Mouse (Mus musculus) cerebellum, postnatal 4 days (tissue): ENCODE data around the gene Tubb5.
"Not testable (repeated sequence)": the region's sequence is repeated elsewhere in the genome, so short reads cannot be mapped to it uniquely, and the experiment has no call there.

Experiments used
- DNase-seq, 2 experiments: peaks; one replicate each; pipeline ENCODE4 v3.0.0; 2022; ENCODE audit warnings: low spot score in 2 of 2, mixed read lengths in 1 of 2

Tubb5 gene

DNA sequence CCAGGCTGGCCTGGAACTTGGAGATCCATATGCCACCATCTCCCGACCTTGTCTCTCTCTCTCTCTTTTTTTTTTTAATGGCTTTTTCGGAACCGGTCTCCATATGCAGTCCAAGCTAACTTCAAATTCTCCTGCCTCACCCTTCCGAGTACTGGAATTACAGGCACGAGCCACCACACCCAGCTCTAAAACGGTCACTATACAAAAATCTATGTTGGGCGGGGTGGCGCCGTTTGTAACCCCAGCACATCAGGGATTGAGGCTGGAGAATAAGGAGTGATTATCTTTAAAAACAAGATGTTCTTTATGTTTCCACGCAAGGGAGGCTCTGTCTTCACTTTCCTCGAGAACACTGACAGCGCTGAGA lies 22.7 kb upstream of the Tubb5 start:
- no peak for DNase-seq

DNA sequence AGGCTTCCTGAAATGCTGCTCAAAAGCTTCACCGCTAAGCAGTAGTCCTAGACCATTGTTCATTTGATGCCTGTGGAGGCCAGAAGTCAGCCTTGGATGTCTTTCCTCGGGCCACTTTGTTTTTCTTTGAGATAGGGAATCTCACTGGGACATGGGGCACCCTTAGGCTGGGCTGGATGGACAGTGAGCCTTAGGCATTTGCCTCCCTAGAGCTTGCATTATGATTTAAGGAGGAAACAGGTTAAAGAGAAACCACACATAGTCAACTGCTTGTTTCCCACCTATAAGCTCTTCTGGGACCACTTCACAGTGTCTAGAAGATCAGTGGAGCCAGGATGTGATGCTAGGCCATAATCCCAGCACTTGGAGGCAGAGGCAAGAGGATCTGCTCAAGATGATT lies 21.7 kb upstream of the Tubb5 start:
- no peak for DNase-seq

- no peak for DNase-seq
Measured at GRCm38 (mm10) chr17:35859371-35859770, 21.3 kb upstream of the Tubb5 start.

DNA sequence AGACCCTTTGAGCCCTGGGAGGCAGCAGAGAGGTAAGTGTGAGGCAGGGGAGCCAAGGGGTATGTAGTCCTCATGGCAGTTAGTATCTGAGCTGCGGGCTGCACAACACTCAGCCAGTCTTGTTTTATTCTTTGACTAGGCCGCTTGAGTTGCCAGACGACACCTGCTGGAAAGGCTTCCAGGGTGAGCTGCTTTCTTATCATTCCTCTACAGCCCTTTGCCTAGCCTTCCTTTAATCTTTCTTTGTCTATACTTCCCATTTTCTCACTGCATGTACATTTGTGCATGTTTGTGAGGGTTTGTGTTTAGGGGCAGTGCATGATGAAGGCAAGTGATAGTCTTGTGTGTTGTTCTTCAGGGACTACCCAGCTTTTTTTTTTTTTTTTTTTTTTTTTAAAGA lies 12.9 kb upstream of the Tubb5 start:
- no peak for DNase-seq

GRCm38 (mm10) chr17:35848112-35848511 lies 10.0 kb upstream of the Tubb5 start:
- no peak for DNase-seq

DNA sequence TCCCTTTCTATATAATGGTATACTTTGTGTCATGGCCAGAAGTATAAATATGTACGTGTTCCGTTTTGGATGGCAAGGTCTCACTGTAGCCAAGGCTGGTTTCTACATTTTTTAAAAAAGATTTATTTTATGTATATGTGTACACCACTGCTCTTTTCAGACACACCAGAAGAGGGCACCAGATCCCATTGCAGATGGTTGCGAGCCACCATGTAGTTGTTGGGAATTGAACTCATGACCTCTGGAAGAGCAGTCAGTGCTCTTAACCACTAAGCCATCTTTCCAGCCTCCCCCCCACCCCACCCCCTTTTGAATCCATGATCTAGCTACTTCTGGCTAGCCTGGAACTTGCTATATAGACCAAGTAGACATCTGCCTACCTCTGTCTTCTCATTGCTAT lies 5.4 kb upstream of the Tubb5 start:
- no peak for DNase-seq

DNA sequence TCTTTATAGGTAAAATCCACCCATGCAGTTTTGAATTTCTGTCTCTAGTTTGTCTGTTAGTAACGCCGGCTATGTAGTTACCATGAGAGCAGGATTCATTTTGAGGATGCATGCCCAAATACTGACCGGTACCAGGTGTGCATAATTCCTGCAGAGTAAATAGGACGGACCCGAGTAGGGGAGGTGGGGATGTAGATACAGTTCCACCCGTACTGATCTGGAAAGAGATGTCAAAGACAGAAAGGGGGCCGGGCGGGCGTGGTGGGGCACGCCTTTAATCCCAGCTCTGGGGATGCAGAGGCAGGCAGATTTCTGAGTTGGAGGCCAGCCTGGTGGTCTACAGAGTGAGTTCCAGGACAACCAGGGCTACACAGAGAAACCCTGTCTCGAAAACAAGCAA lies 3.9 kb upstream of the Tubb5 start:
- no peak for DNase-seq

DNA sequence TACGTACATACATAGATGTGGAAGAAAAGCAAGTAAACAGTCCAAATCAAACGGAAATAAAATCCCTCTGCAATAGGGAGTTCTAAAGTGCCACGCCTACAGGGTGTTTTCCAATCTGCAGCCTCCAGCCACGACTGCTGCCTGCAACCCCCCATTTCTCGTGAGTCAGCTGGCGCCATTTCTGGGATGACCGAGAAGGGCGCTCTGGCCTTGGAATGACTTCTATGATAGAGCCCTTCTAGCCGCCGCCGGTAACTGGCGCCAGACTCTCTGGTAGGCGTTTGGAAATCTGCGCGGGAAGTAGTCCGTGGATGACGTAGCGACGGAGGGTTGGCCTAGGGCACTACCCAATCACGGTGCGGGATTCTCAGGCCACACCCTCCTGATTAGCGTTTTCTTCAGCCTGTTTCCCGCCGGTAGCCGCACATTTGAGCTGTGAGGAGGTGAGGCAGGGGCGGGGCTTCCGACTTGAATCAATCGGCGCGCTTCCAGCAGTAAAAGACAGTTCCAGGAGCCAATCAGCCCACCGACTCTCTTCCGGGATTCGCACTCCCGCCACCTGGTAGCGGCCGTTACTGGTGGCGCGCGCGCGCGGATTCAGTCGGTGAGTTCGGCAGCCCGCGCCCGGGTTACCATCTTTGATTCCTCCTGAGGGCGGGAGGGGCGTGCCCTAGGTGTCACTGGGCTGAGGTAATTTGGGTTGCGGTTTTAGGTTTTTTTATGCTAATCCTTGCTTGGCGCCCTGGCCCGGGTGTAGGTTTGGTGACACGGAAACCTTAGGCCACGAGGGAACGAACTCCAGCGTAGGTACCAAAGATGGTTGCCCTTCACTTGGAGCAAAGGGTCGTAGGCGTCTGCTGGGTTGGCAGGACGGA lies 3.2 kb upstream of the Tubb5 start, which contains the start of gene Mdc1:
Mdc1 (plus strand) TSS at position 440 of the 875 bp plus-strand sequence.
- peak; percentile 92 to 97 for DNase-seq

GRCm38 (mm10) chr17:35840561-35840960 lies 2.5 kb upstream of the Tubb5 start:
- no peak for DNase-seq

DNA sequence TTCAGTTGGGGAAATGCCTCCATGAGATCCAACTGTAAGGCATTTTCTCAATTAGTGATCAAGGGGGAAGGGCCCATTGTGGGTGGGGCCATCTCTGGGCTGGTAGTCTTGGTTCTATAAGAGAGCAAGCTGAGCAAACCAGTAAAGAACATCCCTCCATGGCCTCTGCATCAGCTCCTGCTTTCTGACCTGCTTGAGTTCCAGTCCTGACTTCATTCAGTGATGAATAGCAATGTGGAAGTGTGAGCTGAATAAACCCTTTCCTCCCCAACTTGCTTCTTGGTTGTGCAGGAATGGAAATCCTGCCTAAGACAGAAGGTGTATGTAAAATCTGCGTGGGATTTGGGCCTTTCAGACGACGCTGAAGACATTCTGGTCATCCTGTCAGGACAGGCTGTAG lies 896 bp upstream of the Tubb5 start:
- not testable (repeated sequence) for DNase-seq

DNA sequence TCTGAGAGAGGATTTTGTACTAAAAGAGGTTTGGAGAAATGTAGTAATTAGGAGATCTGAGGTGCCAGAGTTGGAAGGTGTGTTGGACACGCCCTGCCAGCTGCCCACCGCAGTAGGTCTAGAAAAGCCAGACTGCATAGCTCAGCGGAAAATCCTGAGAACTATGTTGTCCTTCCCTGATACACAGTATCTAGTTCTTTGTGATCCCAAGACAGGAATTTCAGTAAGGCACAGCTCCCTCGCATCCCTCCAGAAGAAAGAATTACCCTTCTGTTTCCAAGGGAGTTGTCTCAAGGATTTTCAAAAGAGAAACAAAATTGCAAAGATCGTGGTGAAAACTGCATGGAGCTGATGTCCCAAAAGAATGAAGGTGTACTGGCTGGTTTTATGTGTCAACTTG lies 464 bp upstream of the Tubb5 start:
- no peak for DNase-seq

DNA sequence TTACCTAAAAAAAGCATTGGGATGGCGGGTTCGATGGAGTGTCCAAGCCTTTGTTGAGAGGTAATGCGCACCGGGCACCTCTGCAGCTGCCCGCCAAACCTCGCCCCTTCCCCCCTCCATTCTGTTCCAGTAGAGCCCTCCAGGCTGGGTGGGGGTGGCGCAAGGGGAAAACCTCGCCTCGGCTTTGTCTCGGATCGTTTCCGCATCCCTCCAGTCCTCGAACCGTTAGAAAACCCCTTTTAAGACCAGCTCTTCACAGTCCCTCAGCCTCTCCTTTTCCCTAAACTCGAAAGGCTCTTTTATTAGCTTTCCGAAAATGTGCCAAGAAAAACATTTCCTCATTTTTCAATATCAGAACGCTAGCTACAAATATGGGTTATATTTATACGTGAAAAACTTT lies 619 bp downstream of the Tubb5 start:
- DNase-seq = peak in 1 of 2 experiments; percentile 60

- peak; percentile 76 to 90 for DNase-seq
Measured at GRCm38 (mm10) chr17:35836991-35837422, 1.1 kb downstream of the Tubb5 start.

GRCm38 (mm10) chr17:35836178-35836965 lies 1.7 kb downstream of the Tubb5 start:
- peak; percentile 75 to 91 for DNase-seq

GRCm38 (mm10) chr17:35835424-35836140 lies 2.5 kb downstream of the Tubb5 start:
- no peak for DNase-seq

- no peak for DNase-seq
Measured at GRCm38 (mm10) chr17:35834696-35835422, 3.2 kb downstream of the Tubb5 start.

DNA sequence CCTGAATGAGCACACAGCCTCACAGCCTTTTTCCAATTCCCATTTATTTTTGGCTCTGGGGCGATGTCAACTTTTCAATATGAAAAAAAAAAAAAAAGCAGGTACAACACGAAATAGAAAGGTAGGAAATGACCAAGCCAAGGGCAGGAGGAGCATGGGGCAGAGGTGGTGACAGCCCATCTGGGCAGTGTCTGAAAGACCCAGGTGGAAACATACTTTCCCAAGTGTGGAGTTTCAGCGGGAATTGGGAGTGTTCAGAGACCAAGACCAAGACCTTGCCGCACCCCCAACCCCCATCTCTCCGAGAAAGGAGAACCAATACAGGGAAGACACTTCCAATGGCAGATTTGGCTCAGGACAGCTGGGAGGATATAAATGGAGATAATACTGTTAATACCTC lies 4.2 kb downstream of the Tubb5 start:
- no peak for DNase-seq

DNA sequence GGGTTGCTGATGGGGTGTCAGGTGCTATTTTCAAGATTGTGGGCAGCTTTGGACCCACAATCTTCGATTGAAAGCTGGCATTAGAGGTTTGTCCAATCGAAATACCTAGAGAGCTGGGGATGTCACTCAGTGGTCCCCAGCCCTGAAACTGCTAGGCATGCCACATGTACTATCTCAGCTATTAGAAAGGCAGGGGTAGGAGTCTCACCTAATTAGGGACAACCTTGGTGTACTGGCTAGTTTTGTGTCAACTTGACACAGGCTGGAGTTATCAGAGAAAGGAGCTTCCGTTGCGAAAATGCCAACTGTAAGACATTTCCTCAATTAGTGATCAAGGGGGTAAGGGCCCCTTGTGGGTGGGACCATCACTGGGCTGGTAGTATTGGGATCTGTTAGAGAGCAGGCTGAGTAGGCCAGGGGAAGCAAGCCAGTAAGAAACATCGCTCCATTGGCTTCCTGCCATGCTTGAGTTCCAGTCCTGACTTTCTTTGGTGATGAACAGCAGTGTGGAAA lies 4.8 kb downstream of the Tubb5 start:
- DNase-seq = no peak

DNA sequence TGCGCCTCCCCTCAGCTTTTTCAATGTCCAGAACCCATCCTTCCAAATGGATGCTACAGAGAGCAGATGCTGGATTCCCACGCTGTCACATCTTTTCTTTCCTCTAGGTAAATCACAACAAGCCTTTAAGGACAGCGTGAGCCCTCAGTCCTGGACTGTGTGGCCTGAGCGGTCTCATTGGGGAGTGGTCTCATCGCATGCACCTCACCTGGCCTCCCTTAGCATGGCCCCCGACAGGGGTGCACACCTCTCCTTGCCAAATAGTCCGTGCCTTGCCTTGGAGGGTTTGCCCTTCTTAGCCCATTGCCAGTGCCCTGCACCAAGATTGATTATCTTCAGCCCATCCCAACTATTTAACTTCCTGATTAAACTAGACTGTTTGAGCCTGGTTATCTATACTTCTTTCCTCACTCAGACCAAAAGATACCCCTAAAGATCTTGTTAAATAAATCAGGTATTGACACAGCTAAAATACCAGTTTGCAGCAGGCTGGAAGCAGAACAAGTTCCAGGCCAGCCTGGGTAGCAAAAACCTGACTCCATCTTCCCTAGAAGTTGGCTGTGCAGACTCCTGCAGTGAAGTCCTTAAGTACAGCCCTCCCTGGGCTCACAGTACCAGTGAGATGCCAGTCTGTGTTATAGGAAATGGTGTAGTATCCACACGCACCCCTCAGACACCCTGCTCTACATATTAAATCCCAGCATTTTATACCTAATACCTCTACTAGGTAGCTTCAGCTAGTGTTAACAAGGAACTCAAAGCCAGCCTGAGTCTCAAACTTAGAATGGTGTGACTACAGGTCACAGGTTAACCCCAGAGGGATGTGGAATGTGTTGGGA lies 5.5 kb downstream of the Tubb5 start:
- DNase-seq = no peak

GRCm38 (mm10) chr17:35829737-35830136 lies 8.4 kb downstream of the Tubb5 start:
- DNase-seq = peak; percentile 65 to 76
